Mouse (Mus musculus): ENCODE measurements around the gene Gm5244. TPM values are rescaled to one million over a fixed set of nuclear protein-coding genes. Genes with fewer than 3 reads are reported as not detected.

The Gm5244 gene
- under 1 TPM in 1 of 2 experiments, not detected in 1; 0.71 TPM for total RNA-seq (2023)

DNA sequence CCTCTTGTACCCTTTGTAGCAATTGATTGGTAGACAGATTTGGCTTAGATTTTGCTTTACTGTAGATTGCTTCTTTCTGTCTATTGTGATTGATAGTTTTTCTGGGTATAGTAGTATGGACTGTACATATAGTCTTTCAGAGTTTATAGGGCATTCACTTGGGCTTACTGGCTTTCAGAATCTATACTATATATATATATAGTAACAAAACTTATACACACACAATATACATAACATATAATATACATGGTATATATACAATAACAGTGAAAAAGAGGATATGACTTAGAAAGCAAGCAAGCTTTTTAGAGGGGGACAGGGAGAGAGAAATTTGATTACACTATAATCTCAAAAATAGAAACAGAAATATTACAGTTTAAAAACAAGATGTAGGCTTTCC, at the start of gene Gm5244:
TSS of gene Gm5244 (plus strand) at position 301 of the 400 bp plus-strand sequence.

DNA sequence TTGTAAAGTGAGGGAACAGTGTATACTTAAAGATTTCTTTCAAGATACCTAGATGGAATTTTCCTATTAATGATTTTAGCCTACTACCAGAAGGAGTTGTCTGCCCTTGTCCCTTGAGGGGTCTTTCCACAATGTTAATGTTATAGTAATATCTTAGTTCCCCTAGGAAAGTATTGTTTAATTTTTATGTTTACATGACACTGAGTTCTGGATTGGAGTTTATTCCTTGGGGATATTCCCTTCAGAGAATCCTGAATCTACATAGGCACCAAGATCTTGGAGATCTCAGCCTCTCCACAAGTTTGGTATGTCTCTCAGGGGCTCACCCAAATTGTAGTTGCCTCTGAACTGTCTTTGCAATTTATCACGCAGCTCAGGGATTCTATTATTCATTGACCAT, 10.5 kb downstream of the Gm5244 start, which contains the start of gene Olfr1444:
TSS of gene Olfr1444 (plus strand) at position 301 of the 400 bp plus-strand sequence.

DNA sequence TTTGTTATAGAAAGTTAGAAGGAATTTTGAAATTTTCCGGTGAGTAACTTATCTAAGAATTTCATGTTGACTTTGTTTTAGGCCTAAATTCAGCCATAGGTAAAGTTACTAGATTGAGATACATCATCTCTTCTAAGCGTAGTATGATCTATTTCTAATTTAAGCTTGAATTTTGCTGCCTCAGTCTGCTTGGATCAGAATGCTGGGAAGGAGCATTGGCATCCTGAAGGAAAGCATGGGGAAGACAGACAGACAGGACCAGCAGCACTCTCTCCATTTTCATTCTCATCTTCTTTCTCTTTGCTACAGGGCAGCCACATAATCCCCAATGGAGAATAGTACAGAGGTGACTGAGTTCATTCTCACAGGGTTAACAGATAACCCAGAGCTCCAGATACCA, 37.1 kb downstream of the Gm5244 start, which contains the start of gene Olfr1445:
TSS of gene Olfr1445 (plus strand) at position 301 of the 400 bp plus-strand sequence.

DNA sequence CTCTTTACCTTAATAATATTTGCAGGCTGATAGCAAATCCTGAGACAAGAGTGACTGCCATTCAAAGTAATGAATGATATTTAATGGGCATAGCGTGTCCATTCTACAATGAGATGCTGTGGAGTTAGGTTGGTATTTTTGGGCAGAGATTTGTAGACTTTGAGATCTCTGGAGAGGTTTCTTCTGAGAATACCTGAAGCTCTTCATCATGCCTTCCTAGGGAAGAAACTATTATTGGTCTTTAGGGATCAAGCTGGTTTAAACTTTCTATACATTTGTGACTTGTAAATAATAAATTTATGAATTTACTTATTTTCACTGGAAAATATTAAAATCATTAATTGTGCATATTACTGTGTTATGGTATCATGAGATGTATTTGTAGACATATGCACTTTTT, 46.9 kb downstream of the Gm5244 start, which contains the start of gene Olfr1446:
TSS of gene Olfr1446 (minus strand) at position 101 of the 400 bp plus-strand sequence.

Other genes with a start within 250 kb of the Gm5244 start
- not detected for gene Gm4952, start 246.7 kb upstream of the Gm5244 start, total RNA-seq (2023)
- not detected for gene Glyat, start 213.4 kb upstream of the Gm5244 start, total RNA-seq (2023)
- not detected for gene Olfr1442, start 176.2 kb upstream of the Gm5244 start, total RNA-seq (2023)
- not detected for gene Olfr1443, start 168.6 kb upstream of the Gm5244 start, total RNA-seq (2023)
- not detected for gene Keg1, start 150.9 kb upstream of the Gm5244 start, total RNA-seq (2023)
- gene Cntf, start 81.0 kb upstream of the Gm5244 start, total RNA-seq (2023): 1 to 10 TPM; 2.5 to 4.5 TPM
- gene Zfp91, start 50.6 kb upstream of the Gm5244 start, total RNA-seq (2023): 10 to 100 TPM; 64.7 to 67.3 TPM
- gene Lpxn, start 50.5 kb upstream of the Gm5244 start, total RNA-seq (2023): 10 to 100 TPM; 40.6 to 41.1 TPM
- under 1 TPM; 0.45 to 0.55 TPM for gene Olfr1444, start 10.6 kb downstream of the Gm5244 start, total RNA-seq (2023)
- not detected for gene Olfr1445, start 37.2 kb downstream of the Gm5244 start, total RNA-seq (2023)
- not detected for gene Olfr1446, start 46.8 kb downstream of the Gm5244 start, total RNA-seq (2023)
- not detected for gene Olfr1447, start 57.1 kb downstream of the Gm5244 start, total RNA-seq (2023)
- gene Olfr1448, start 77.7 kb downstream of the Gm5244 start, total RNA-seq (2023): not detected
- not detected for gene Olfr1449, start 84.2 kb downstream of the Gm5244 start, total RNA-seq (2023)
- gene Olfr1450, start 103.6 kb downstream of the Gm5244 start, total RNA-seq (2023): not detected
- not detected for gene Olfr1451, start 148.3 kb downstream of the Gm5244 start, total RNA-seq (2023)
- not detected for gene Olfr1453, start 181.6 kb downstream of the Gm5244 start, total RNA-seq (2023)
- not detected for gene Olfr1454, start 213.9 kb downstream of the Gm5244 start, total RNA-seq (2023)

All from monocyte, adult 59 days (primary cell).